Mouse (Mus musculus) CH12F3 (cell line): ENCODE data around the gene Zfp473.
"Not testable (repeated sequence)": the region's sequence is repeated elsewhere in the genome, so short reads cannot be mapped to it uniquely, and the experiment has no call there.

Experiments used
- in situ Hi-C: fragments of 300-500 bp; cut with MboI; formaldehyde crosslinking; loops from 2 replicates; pipeline ENCODE4 v1.14.3; 2020; ENCODE audit warnings: low sequenced_read_pairs

Zfp473 gene

DNA sequence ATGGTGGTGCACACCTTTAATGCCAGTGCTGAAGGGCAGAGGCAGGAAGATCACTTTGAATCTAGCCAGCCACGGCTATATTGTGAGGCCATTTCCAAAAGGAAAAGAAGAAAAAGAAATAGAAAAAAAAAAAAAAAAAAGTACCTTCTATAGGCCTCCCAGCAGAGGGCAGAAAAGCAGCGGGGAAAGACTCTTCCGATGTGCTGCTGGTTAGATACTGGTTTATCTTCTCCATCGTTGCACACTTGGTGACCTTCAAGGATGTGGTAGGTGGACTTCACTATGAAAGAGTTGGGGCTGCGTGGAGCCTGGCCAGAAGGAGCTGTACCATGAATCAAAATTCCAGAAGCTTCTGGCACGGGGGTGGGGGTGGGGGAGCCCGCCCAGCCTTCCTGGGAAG lies 26.5 kb downstream of the Zfp473 start:
- in situ Hi-C loops = no loop called here

- in situ Hi-C loops = no loop called here
Measured at GRCm38 (mm10) chr7:44722058-44722457, 28.8 kb downstream of the Zfp473 start.

GRCm38 (mm10) chr7:44709881-44710280 lies 41.0 kb downstream of the Zfp473 start:
- in situ Hi-C loops = no loop called here

GRCm38 (mm10) chr7:44708574-44708973 lies 42.3 kb downstream of the Zfp473 start, which contains the start of gene Izumo2:
Gene Izumo2 (plus strand): TSS chr7:44708742.
- in situ Hi-C loops = no loop called here

- in situ Hi-C loops = not testable (repeated sequence)
Measured at GRCm38 (mm10) chr7:44708093-44708492, 42.8 kb downstream of the Zfp473 start.

DNA sequence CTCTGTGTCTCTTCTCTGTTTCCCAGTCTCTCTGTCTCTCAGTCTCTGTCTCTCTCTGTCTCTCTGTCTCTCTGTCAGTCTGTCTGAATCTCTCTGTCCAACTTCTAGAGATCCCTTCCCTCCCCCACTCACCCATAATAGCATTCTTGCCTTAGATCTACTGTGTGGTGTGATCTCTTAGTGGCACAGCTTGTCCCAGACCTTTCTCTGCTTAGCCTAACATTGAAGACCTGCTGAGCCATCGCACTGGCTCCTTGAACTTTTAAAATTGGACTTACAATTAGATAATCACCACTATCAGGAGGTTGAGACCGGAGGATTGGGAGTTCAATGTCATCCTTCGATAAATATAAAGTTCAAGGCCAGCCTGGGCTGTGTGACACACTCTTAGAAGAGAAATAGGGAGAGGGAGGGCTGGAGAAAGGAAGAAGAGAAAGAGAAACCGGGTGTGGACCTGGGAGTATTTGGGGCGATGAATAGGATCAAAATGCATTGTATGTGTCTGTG lies 43.6 kb downstream of the Zfp473 start:
- in situ Hi-C loops = no loop called here

DNA sequence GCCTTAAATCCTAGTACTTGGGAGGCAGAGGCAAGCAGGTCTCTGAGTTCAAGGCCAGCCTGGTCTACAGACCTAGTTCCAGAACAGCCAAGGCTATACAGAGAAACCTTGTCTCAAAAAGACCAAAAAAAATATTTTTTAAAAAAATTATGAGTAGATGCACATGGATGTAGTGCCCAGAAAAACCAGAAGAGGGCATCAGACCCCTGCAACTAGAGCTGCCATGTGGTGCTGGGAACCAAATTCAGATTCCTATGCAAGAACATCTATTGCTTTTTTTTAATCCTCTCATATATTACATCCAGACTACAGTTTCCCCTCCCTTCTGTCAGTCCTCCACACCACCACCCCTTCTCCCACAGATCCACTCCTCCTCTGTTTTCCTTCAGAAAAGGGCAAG lies 44.5 kb downstream of the Zfp473 start:
- in situ Hi-C loops = no loop called here

- in situ Hi-C loops = no loop called here
Measured at GRCm38 (mm10) chr7:44705086-44705485, 45.8 kb downstream of the Zfp473 start.

GRCm38 (mm10) chr7:44704363-44704762 lies 46.5 kb downstream of the Zfp473 start:
- in situ Hi-C loops = no loop called here

- in situ Hi-C loops = no loop called here
Measured at GRCm38 (mm10) chr7:44702985-44703384, 47.9 kb downstream of the Zfp473 start.

- in situ Hi-C loops = no loop called here
Measured at GRCm38 (mm10) chr7:44701921-44702320, 48.9 kb downstream of the Zfp473 start.

DNA sequence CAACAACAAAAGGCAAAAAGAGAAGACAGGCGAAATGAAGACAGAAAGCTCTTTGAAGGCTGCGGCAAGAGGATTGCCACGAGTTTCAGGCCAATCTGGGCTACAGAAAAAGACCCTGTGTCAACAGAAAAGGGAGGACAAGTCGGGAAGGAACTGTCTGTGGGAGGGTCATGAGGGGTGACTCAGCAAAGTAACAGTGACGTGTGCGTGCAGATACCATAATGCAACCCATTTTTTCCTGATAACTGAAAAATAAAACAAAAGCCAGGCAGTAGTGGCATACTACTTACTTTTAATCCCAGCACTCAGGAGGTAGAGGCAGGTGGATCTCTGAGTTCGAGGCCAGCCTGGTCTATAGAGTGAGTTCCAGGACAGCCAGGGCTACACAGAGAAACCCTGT lies 52.9 kb downstream of the Zfp473 start:
- in situ Hi-C loops = no loop called here

DNA sequence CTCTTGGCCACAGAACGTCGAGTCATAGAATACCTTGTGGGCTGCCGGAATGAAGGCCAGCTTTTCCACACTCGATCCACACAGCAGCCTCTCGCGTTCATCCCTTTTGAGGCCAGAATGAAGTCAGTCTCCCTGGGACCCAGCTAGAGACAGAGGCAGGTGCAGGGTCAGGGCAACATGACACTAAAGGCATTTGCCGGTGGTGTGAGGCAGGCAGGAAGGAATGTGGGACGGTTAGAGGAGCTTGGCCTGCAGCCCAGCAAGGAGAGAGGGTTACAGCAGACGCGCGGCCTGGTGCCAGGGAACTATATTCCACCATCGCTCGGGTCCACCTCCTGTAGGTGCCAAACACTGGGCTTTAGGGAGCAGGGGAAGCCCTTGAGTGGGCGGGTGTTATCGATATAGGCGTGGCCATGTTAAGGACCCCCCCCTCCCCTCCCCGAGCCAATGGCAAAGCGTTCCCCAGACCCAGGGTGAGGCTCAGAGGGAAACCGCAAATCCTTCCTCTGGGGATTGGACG lies 53.6 kb downstream of the Zfp473 start:
- in situ Hi-C loops = no loop called here

DNA sequence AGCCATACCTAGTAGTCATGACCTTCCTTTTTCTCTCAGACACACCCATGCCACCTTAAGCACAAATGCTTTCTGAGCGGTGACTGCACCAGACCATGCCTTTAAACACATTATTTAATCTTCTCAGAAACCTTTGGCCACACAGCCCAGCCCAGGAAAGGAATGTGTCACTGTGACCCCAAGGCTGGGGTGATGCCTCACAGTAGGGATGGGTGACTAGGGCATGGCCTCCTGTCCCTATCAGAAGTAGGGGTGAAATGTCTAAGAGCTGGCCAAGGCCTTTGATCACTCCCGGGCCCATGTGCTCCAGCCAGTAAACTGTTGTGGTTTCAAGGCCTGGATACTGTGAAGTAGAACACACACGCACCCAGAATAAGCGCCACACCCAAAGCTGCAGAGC lies 55.6 kb downstream of the Zfp473 start:
- in situ Hi-C loops = no loop called here

DNA sequence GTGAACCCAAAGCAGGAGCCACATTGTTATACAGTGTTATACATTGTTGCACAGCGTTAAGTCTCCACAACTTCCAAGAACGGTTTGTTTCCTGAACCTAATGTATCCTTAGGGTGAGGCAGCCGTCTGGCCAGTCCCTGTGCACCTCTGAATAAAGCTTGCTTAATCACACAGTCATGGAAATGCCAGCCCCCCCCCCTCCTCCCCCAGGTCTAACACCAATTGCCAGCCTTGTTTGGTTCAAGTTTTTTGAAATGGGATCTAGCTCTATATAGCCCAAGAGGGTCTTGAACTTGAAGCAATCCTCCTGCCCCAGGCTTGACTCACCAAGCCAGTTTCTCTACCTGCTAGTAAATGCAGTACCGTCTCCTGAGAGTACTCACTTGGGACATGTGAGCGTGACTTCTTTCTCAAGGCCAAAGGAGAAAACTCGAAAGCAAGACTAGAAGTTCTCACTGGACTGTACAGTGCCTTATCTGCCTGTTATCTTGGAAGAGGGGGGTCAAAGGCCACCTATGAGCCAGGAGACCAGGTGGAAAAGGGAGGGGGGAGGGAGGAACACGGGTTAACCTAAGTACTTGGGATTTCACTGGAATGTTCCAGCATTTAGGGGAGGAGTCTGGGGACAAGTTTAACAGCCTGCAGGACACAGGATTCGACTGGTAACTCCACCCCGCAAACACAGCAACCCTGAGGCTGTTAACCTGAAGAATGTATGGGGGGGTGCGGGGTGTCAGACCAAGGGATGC lies 57.2 kb downstream of the Zfp473 start:
- in situ Hi-C loops = no loop called here

DNA sequence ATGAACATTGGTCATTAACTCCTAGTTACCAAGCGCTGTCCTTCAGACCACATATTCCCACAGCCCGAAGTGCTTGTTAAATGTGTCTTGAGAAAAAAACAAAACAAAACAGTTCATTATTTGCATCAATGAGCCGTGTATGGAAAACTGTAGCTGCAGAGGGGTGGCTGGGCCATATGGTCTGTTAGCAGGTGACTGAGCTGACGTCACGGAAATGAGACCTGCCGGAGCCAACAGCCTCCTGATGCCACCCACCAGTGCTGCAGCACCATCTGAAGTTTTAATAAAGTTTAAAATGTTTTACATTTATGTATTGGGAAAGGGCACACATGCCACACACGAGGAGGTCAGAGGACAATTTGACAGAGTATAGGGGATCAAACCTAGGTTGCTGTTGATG lies 61.5 kb downstream of the Zfp473 start:
- in situ Hi-C loops = no loop called here

DNA sequence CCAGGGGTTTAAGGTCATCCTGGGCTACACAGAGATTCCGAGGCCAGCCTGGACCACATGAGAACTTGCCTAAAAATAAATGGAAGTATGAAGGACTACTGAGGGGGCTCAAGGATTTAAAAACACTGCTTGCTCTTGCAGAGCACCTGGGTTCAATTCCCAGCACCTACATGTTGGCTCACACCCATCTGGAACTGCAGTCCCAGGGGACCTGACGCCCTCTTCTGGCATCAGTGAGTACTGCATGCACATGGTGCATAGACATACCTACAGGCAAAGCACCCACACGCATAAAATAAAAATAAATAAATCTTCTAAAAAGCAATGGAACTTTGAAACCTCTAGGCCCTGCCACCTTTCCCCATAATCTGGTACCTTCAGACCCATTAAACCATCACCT lies 62.0 kb downstream of the Zfp473 start:
- in situ Hi-C loops = no loop called here

GRCm38 (mm10) chr7:44685531-44686402 lies 65.1 kb downstream of the Zfp473 start:
- in situ Hi-C loops = no loop called here

GRCm38 (mm10) chr7:44683656-44684055 lies 67.2 kb downstream of the Zfp473 start:
- in situ Hi-C loops = no loop called here
